Mouse (Mus musculus) hindbrain, postnatal 0 days (tissue): ENCODE measurements around the gene Clcnkb. TPM values are rescaled to one million over a fixed set of nuclear protein-coding genes. Genes with fewer than 3 reads are reported as not detected.

Source experiments
- ATAC-seq: fragments of 200-750 bp; cut with Nextera tagmentation; 2 replicates; pipeline ENCODE4 v1.8.0; 2017; ENCODE audit warnings: mild to moderate bottlenecking, moderate TSS enrichment, moderate library complexity
- DNase-seq: peaks from one replicate; pipeline ENCODE4 v3.0.0-alpha.2; 2015; ENCODE audit warnings: low spot score
- H3K27ac ChIP-seq: fragments of 300-500 bp; sonication (generic); 2 replicates; pipeline ENCODE4 v1.5.1; 2014; ENCODE audit warnings: mild to moderate bottlenecking
- H3K27me3 ChIP-seq: fragments of 300-500 bp; sonication (generic); 2 replicates; pipeline ENCODE4 v1.6.1; 2014; ENCODE audit warnings: low read length, mixed read lengths; ENCODE audit not compliant: insufficient read depth
- H3K36me3 ChIP-seq: fragments of 300-500 bp; sonication (generic); 2 replicates; pipeline ENCODE4 v1.6.1; 2014; ENCODE audit warnings: low read length, mixed read lengths; ENCODE audit not compliant: insufficient read depth
- H3K4me1 ChIP-seq: fragments of 300-500 bp; sonication (generic); 2 replicates; pipeline ENCODE4 v1.6.1; 2014; ENCODE audit warnings: antibody characterized with exemption, low read length, mixed read lengths; ENCODE audit not compliant: insufficient read depth
- H3K4me2 ChIP-seq: fragments of 300-500 bp; sonication (generic); 2 replicates; pipeline ENCODE4 v1.6.1; 2014; ENCODE audit warnings: low read depth, mild to moderate bottlenecking, low read length, moderate library complexity, mixed read lengths
- H3K4me3 ChIP-seq: fragments of 300-500 bp; sonication (generic); 2 replicates; pipeline ENCODE4 v1.5.1; 2014; ENCODE audit warnings: low read length
- H3K9ac ChIP-seq: fragments of 300-500 bp; sonication (generic); replicated peaks from 2 replicates; pipeline ENCODE4 v1.6.1; 2014; ENCODE audit warnings: mild to moderate bottlenecking, low read length, moderate library complexity, mixed read lengths
- H3K9me3 ChIP-seq: fragments of 300-500 bp; sonication (generic); 2 replicates; pipeline ENCODE4 v1.6.1; 2016; ENCODE audit warnings: low read length, mixed read lengths
- CTCF ChIP-seq: IDR thresholded peaks from 2 replicates; pipeline ENCODE4 v1.5.1; 2016; ENCODE audit warnings: antibody characterized with exemption, control low read depth, low read depth
- WGBS: fragments of 180-500 bp; shearing (Covaris S2); extraction: QIAGEN DNeasy Blood & Tissue Kit; methylation state at CpG from one replicate; pipeline ENCODE4 v1.1.7; 2014; 5-methylcytosine and 5-hydroxymethylcytosine counted together
- polyA plus RNA-seq: library from polyadenylated mRNA; unstranded; fragments of >200 nt; fragmentation: Nextera tagmentation; extraction: Ambion mirVana; gene quantifications from 2 replicates; pipeline ENCODE4 v1.2.1, GENCODE M21; 2015
- total RNA-seq: library from RNA; depleted of rRNA; stranded (reverse); fragments of >200 nt; gene quantifications from 2 replicates; pipeline ENCODE4 v1.2.3, GENCODE M21; 2014

Clcnkb gene
- total and polyA plus RNA-seq, 2 experiments from 2014 or later, result 0.38 to 5.0 TPM

GRCm38 (mm10) chr4:141451251-141451650 lies 35.4 kb upstream of the Clcnkb start:
- H3K27ac ChIP-seq, result no peak overlapping the region
- no peak overlapping the region for H3K4me2 ChIP-seq
- DNase-seq (no peak), ATAC-seq (no peak)
- H3K36me3 ChIP-seq, result peaks cover 19% of the 10 kb centered on the region
- no peaks in the 10 kb centered on the region for H3K9me3 ChIP-seq
- 87% methylated on average over 2 of the region's 2 CpGs for WGBS
- H3K9ac ChIP-seq, result no peak overlapping the region
- H3K4me3 ChIP-seq, result no peak overlapping the region
- TF ChIP-seq CTCF, result no peak
- no peaks in the 10 kb centered on the region for H3K27me3 ChIP-seq
- no peaks in the 10 kb centered on the region for H3K4me1 ChIP-seq

- Histone ChIP-seq H3K9ac (no peak overlapping the region), H3K36me3 (peaks cover 15% of the 10 kb centered on the region), H3K4me1 (peaks cover 5% of the 10 kb centered on the region; the same call in 1 of the 2 replicates), H3K9me3 (no peaks in the 10 kb centered on the region), H3K4me2 (no peak overlapping the region), H3K4me3 (no peak overlapping the region), H3K27me3 (no peaks in the 10 kb centered on the region), H3K27ac (no peak overlapping the region)
- no peak for TF ChIP-seq CTCF
- DNase-seq, result no peak
- WGBS, result 64% methylated on average over 7 of the region's 7 CpGs
- no peak for ATAC-seq
These were observed 30.4 kb upstream of the Clcnkb start for GRCm38 (mm10) chr4:141446211-141446610.

- no peaks in the 10 kb centered on the region for H3K9me3 ChIP-seq
- TF ChIP-seq CTCF, result no peak
- peak overlapping the region; percentile 97 for H3K9ac ChIP-seq
- ATAC-seq (no peak), DNase-seq (no peak)
- H3K36me3 ChIP-seq, result peaks cover 15% of the 10 kb centered on the region
- 15% methylated on average over 14 of the region's 14 CpGs for WGBS
- no peaks in the 10 kb centered on the region for H3K27me3 ChIP-seq
- H3K27ac ChIP-seq, result peak overlapping the region; percentile 82
- H3K4me1 ChIP-seq, result peaks cover 5% of the 10 kb centered on the region; the same call in 1 of the 2 replicates
- peak overlapping the region; percentile 100 for H3K4me3 ChIP-seq
- peak overlapping the region; percentile 84 for H3K4me2 ChIP-seq
These were observed 29.5 kb upstream of the Clcnkb start for GRCm38 (mm10) chr4:141445328-141445720.

- no peaks in the 10 kb centered on the region for H3K27me3 ChIP-seq
- peaks cover 5% of the 10 kb centered on the region; the same call in 1 of the 2 replicates for H3K4me1 ChIP-seq
- H3K27ac ChIP-seq, result peak within 1 kb of the TSS; percentile 82
- TF ChIP-seq CTCF, result no peak
- H3K36me3 ChIP-seq, result peaks cover 15% of the 10 kb centered on the region
- 1% methylated on average over 84 of the region's 102 CpGs for whole genome bisulfite sequencing
- peak within 1 kb of the TSS; percentile 100 for H3K4me3 ChIP-seq
- H3K9ac ChIP-seq, result peak within 1 kb of the TSS; percentile 97
- H3K4me2 ChIP-seq, result peak within 1 kb of the TSS; percentile 84
- no peaks in the 10 kb centered on the region for H3K9me3 ChIP-seq
- ATAC-seq (peak; percentile 90), DNase-seq (peak; percentile 96)
These were observed 28.9 kb upstream of the Clcnkb start, which contains the start of gene Zbtb17 for GRCm38 (mm10) chr4:141444451-141445327. Gene Zbtb17 (plus strand): TSS chr4:141444654.

- peaks cover 6% of the 10 kb centered on the region; the same call in 1 of the 2 replicates for H3K36me3 ChIP-seq
- H3K27me3 ChIP-seq, result no peaks in the 10 kb centered on the region
- ATAC-seq, result no peak
- peak overlapping the region; percentile 100 for H3K4me3 ChIP-seq
- TF ChIP-seq CTCF, result no peak
- 52% methylated on average over 11 of the region's 11 CpGs for WGBS
- peak overlapping the region; percentile 84 for H3K4me2 ChIP-seq
- H3K4me1 ChIP-seq, result peaks cover 5% of the 10 kb centered on the region; the same call in 1 of the 2 replicates
- H3K27ac ChIP-seq, result no peak overlapping the region
- DNase-seq, result no peak
- peak overlapping the region; percentile 97; the same call in 1 of the 2 replicates for H3K9ac ChIP-seq
- H3K9me3 ChIP-seq, result no peaks in the 10 kb centered on the region
These were observed 28.0 kb upstream of the Clcnkb start for GRCm38 (mm10) chr4:141443641-141444429.

- DNase-seq (no peak), ATAC-seq (no peak)
- no peak overlapping the region for H3K9ac ChIP-seq
- H3K4me1 ChIP-seq, result peaks cover 5% of the 10 kb centered on the region; the same call in 1 of the 2 replicates
- no peaks in the 10 kb centered on the region for H3K27me3 ChIP-seq
- no peak overlapping the region for H3K4me2 ChIP-seq
- no peak for TF ChIP-seq CTCF
- no peaks in the 10 kb centered on the region for H3K36me3 ChIP-seq
- H3K9me3 ChIP-seq, result no peaks in the 10 kb centered on the region
- H3K4me3 ChIP-seq, result no peak overlapping the region
- no peak overlapping the region for H3K27ac ChIP-seq
These were observed 25.1 kb upstream of the Clcnkb start for GRCm38 (mm10) chr4:141440877-141441276.
